Mouse (Mus musculus): ENCODE measurements around the gene Kcnip4.

The Kcnip4 gene

GRCm38 (mm10) chr5:48583431-48583830 lies 941.3 kb downstream of the Kcnip4 start:
- DNase-seq (ENCODE audit: low spot score), result no peak

- no peak for DNase-seq (ENCODE audit: low spot score)
These were observed 960.6 kb downstream of the Kcnip4 start for GRCm38 (mm10) chr5:48563996-48564587.

- no peak for DNase-seq (ENCODE audit: low spot score)
These were observed 973.0 kb downstream of the Kcnip4 start for GRCm38 (mm10) chr5:48551753-48552152.

- DNase-seq (ENCODE audit: low spot score), result no peak
These were observed 978.9 kb downstream of the Kcnip4 start for GRCm38 (mm10) chr5:48545825-48546224.

- no peak for DNase-seq (ENCODE audit: low spot score)
These were observed 979.6 kb downstream of the Kcnip4 start for GRCm38 (mm10) chr5:48544784-48545734.

- no peak for DNase-seq (ENCODE audit: low spot score)
These were observed 1006.7 kb downstream of the Kcnip4 start for GRCm38 (mm10) chr5:48518035-48518434.

- DNase-seq (ENCODE audit: low spot score), result no peak
These were observed 1011.4 kb downstream of the Kcnip4 start for GRCm38 (mm10) chr5:48513354-48513753.

- no peak for DNase-seq (ENCODE audit: low spot score)
These were observed 1013.4 kb downstream of the Kcnip4 start for GRCm38 (mm10) chr5:48511357-48511756.

GRCm38 (mm10) chr5:48510241-48510640 lies 1014.5 kb downstream of the Kcnip4 start:
- DNase-seq (ENCODE audit: low spot score), result no peak

GRCm38 (mm10) chr5:48509194-48509930 lies 1015.3 kb downstream of the Kcnip4 start:
- DNase-seq (ENCODE audit: low spot score), result no peak

GRCm38 (mm10) chr5:48503094-48503493 lies 1021.6 kb downstream of the Kcnip4 start:
- DNase-seq (ENCODE audit: low spot score), result no peak

- no peak for DNase-seq (ENCODE audit: low spot score)
These were observed 1022.3 kb downstream of the Kcnip4 start for GRCm38 (mm10) chr5:48502442-48502841.

GRCm38 (mm10) chr5:48500204-48500603 lies 1024.5 kb downstream of the Kcnip4 start:
- no peak for DNase-seq (ENCODE audit: low spot score)

- no peak for DNase-seq (ENCODE audit: low spot score)
These were observed 1033.7 kb downstream of the Kcnip4 start for GRCm38 (mm10) chr5:48490864-48491477.

- no peak for DNase-seq (ENCODE audit: low spot score)
These were observed 1035.0 kb downstream of the Kcnip4 start for GRCm38 (mm10) chr5:48489549-48490288.

- no peak for DNase-seq (ENCODE audit: low spot score)
These were observed 1041.6 kb downstream of the Kcnip4 start for GRCm38 (mm10) chr5:48483112-48483511.

GRCm38 (mm10) chr5:48460221-48460620 lies 1064.5 kb downstream of the Kcnip4 start:
- DNase-seq (ENCODE audit: low spot score), result no peak

GRCm38 (mm10) chr5:48448888-48449287 lies 1075.8 kb downstream of the Kcnip4 start:
- DNase-seq (ENCODE audit: low spot score), result no peak

GRCm38 (mm10) chr5:48430459-48430858 lies 1094.2 kb downstream of the Kcnip4 start:
- no peak for DNase-seq (ENCODE audit: low spot score)

GRCm38 (mm10) chr5:48421957-48422356 lies 1102.8 kb downstream of the Kcnip4 start:
- no peak for DNase-seq (ENCODE audit: low spot score)

GRCm38 (mm10) chr5:48419741-48420140 lies 1105.0 kb downstream of the Kcnip4 start:
- DNase-seq (ENCODE audit: low spot score), result no peak

Measured in T-cell, adult 2 months (primary cell).